Comparison of ENCODE assay signal across 8 mouse cellular contexts in genomic region chr6:58596294-58596653, GRCm38 (mm10). TPM values are rescaled to one million over a fixed set of nuclear protein-coding genes. Genes with fewer than 3 reads are reported as not detected.
DNase-seq lines count a peak whose midpoint lies in the region; ATAC-seq lines count a peak whose summit lies in the region.

No protein-coding gene starts in this region.

- peaks cover 3% of the 10 kb centered on the region; the same call in 1 of the 2 replicates for H3K9me3 ChIP-seq in forebrain, embryonic 14.5 days (replicated peaks; ENCODE audit: control insufficient read depth, low read length)
- no peaks in the 10 kb centered on the region for H3K9me3 ChIP-seq in hindbrain, embryonic 14.5 days (ENCODE audit: control insufficient read depth, low read length)
- peaks cover 6% of the 10 kb centered on the region; the same call in 1 of the 2 replicates for H3K9me3 ChIP-seq in limb, embryonic 13.5 days
- peaks cover 3% of the 10 kb centered on the region; the same call in 1 of the 2 replicates for H3K9me3 ChIP-seq in midbrain, embryonic 15.5 days

- H3K4me2 ChIP-seq in forebrain, embryonic 14.5 days (ENCODE audit: low read length): peak overlapping the region; percentile 55
- peak overlapping the region; percentile 50 for H3K4me2 ChIP-seq in hindbrain, embryonic 14.5 days (replicated peaks)
- peak overlapping the region; percentile 60 for H3K4me2 ChIP-seq in limb, embryonic 13.5 days (replicated peaks)
- H3K4me2 ChIP-seq in midbrain, embryonic 15.5 days: peak overlapping the region; percentile 42

- H3K4me1 ChIP-seq in forebrain, embryonic 14.5 days (ENCODE audit: control insufficient read depth, insufficient read depth, low read length): no peaks in the 10 kb centered on the region
- H3K4me1 ChIP-seq in hindbrain, embryonic 14.5 days (replicated peaks; ENCODE audit: control insufficient read depth, insufficient read depth, low read length): peaks cover 8% of the 10 kb centered on the region; the same call in 1 of the 2 replicates
- H3K4me1 ChIP-seq in limb, embryonic 13.5 days: 0 out of 2 replicates have a peak, but pooled peaks cover 2% of the 10 kb centered on the region
- H3K4me1 ChIP-seq in midbrain, embryonic 15.5 days: 0 out of 2 replicates have a peak, but pooled peaks cover 7% of the 10 kb centered on the region

- no peak overlapping the region for H3K27ac ChIP-seq in forebrain, embryonic 14.5 days (ENCODE audit: low read depth, low read length)
- H3K27ac ChIP-seq in hindbrain, embryonic 14.5 days: peak overlapping the region; percentile 49
- H3K27ac ChIP-seq in limb, embryonic 13.5 days: peak overlapping the region; percentile 23
- peak overlapping the region; percentile 39 for H3K27ac ChIP-seq in midbrain, embryonic 15.5 days

- no peaks in the 10 kb centered on the region for H3K27me3 ChIP-seq in forebrain, embryonic 14.5 days (replicated peaks; ENCODE audit: control insufficient read depth, insufficient read depth, low read length)
- H3K27me3 ChIP-seq in hindbrain, embryonic 14.5 days (ENCODE audit: control insufficient read depth, insufficient read depth, low read length): no peaks in the 10 kb centered on the region
- no peaks in the 10 kb centered on the region for H3K27me3 ChIP-seq in limb, embryonic 13.5 days
- H3K27me3 ChIP-seq in midbrain, embryonic 15.5 days (replicated peaks): no peaks in the 10 kb centered on the region

- DNase-seq in frontal cortex, postnatal 25 days (ENCODE audit: low spot score in 2 of 2): no peak
- peak; percentile 52 for DNase-seq in adrenal gland, adult 2 months
- DNase-seq in forebrain, embryonic 14.5 days (ENCODE audit: low spot score): peak; percentile 55
- peak; percentile 59 for DNase-seq in hindbrain, embryonic 14.5 days (ENCODE audit: low spot score)
- DNase-seq in testis, postnatal 10 days (ENCODE audit: low spot score): peak; percentile 47

- peak; percentile 76 for ATAC-seq in frontal cortex, adult (ENCODE audit: low TSS enrichment)
- peak; percentile 70 for ATAC-seq in forebrain, embryonic 14.5 days
- ATAC-seq in hindbrain, embryonic 14.5 days (ENCODE audit: low FRiP score): peak; percentile 80
- peak; percentile 88 for ATAC-seq in limb, embryonic 13.5 days (ENCODE audit: low FRiP score, low read depth)
- peak; percentile 84 for ATAC-seq in midbrain, embryonic 15.5 days (replicated peaks)

- peak overlapping the region; percentile 33 for H3K4me3 ChIP-seq in forebrain, embryonic 14.5 days (ENCODE audit: low read depth, low read length)
- H3K4me3 ChIP-seq in hindbrain, embryonic 14.5 days (replicated peaks; ENCODE audit: low read length): peak overlapping the region; percentile 33
- H3K4me3 ChIP-seq in limb, embryonic 13.5 days: peak overlapping the region; percentile 41
- H3K4me3 ChIP-seq in midbrain, embryonic 15.5 days: peak overlapping the region; percentile 33

- H3K36me3 ChIP-seq in forebrain, embryonic 14.5 days (ENCODE audit: control insufficient read depth, insufficient read depth, low read length): no peaks in the 10 kb centered on the region
- no peaks in the 10 kb centered on the region for H3K36me3 ChIP-seq in hindbrain, embryonic 14.5 days (replicated peaks; ENCODE audit: control insufficient read depth, insufficient read depth)
- no peaks in the 10 kb centered on the region for H3K36me3 ChIP-seq in limb, embryonic 13.5 days
- H3K36me3 ChIP-seq in midbrain, embryonic 15.5 days (replicated peaks): no peaks in the 10 kb centered on the region

- peak overlapping the region; percentile 53 for H3K9ac ChIP-seq in forebrain, embryonic 14.5 days (ENCODE audit: low read length)
- peak overlapping the region; percentile 47 for H3K9ac ChIP-seq in hindbrain, embryonic 14.5 days
- H3K9ac ChIP-seq in limb, embryonic 13.5 days: peak overlapping the region; percentile 60
- H3K9ac ChIP-seq in midbrain, embryonic 15.5 days: peak overlapping the region; percentile 41

- 15% methylated on average over 16 of the region's 16 CpGs for WGBS in forebrain, embryonic 14.5 days
- 16% methylated on average over 16 of the region's 16 CpGs for WGBS in hindbrain, embryonic 14.5 days
- 18% methylated on average over 16 of the region's 16 CpGs for WGBS in limb, embryonic 13.5 days
- 21% methylated on average over 16 of the region's 16 CpGs for WGBS in midbrain, embryonic 15.5 days

RNA-seq across cellular contexts. Expression of gene Abcg2, which starts 12.0 kb away (rescaled TPM):
- 10 to 100 TPM; 19.9 to 33.7 TPM for total RNA-seq in adrenal gland, adult 2 months (2021)
- polyA plus RNA-seq in adrenal gland, adult 2 months (2012; rRNA removed): 1.5 and 1.7 TPM in 2 replicates
- polyA plus RNA-seq in forebrain, embryonic 14.5 days (2014; fragmentation: Nextera tagmentation; extraction: Ambion mirVana): 35.6 and 38.7 TPM in 2 replicates
- 38.9 and 40.9 TPM in 2 replicates for polyA plus RNA-seq in hindbrain, embryonic 14.5 days (2014; fragmentation: Nextera tagmentation; extraction: Ambion mirVana)
- 53.3 and 55.3 TPM in 2 replicates for polyA plus RNA-seq in limb, embryonic 13.5 days (2015; fragmentation: Nextera tagmentation; extraction: Ambion mirVana)
- polyA plus RNA-seq in midbrain, embryonic 15.5 days (2015; fragmentation: Nextera tagmentation; extraction: Ambion mirVana): 33.3 and 37.6 TPM in 2 replicates

Comparison
In these comparisons a context has a peak if more than half of its experiments do, and no peak if none do; other contexts are left out.
1. DNase-seq: peak in adrenal gland, adult 2 months (single experiment), forebrain, embryonic 14.5 days (single experiment), hindbrain, embryonic 14.5 days (single experiment) and testis, postnatal 10 days (single experiment); none in frontal cortex, postnatal 25 days (0 of 2).
2. RNA of gene Abcg2, which starts 12.0 kb away (polyA plus RNA-seq): 53.3 to 55.3 TPM in limb, embryonic 13.5 days, 38.9 to 40.9 TPM in hindbrain, embryonic 14.5 days, 33.3 to 37.6 TPM in midbrain, embryonic 15.5 days and 35.6 to 38.7 TPM in forebrain, embryonic 14.5 days; 1.5 to 1.7 TPM in adrenal gland, adult 2 months; every median in the first group is over 10 times any median in the second.
3. Peak in every context shown above with its lines, with median percentiles within 50 percentile points of each other: ATAC-seq, H3K4me2 ChIP-seq, H3K4me3 ChIP-seq and H3K9ac ChIP-seq.